Mouse (Mus musculus): ENCODE data around the gene Neurog1.

Neurog1 gene

DNA sequence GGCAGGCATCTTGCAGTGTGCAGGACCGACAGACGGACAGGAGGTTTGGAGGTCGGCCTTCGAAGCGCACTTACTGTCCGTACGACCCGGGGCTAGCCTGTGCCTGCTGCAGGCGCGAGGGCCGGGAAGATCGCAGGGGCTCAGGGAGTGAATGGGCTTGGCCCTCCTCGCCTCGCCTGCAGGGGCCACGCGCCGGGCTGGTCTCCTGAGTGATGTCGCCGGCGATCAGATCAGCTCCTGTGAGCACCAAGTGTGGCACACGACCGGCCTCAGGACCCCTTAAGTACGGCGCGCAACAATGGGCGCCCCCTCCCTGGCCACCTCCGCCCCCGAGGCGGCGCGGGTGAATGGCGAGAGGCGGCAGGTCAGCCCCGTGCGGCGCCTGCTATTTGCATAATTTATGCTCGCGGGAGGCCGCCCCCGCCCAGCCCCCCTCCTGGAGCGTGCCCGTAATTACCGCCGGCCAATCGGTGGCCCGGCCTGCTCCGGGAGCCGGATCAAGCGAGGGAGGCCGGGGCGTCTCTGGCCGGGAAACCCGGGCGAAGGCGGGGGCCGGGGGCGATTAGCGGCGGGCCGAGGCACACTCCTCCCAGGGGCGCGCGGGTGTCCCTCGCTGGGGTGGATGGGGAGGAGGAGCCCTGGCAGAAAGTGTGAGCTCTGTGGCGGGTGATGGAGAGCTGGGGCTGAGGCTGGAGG lies at the start of gene Neurog1:
Gene Neurog1, minus strand, starts transcription at position 240 of the 696 bp plus-strand sequence.
- peak in 1 of 2 experiments; percentile 20 for DNase-seq (ENCODE audit: low spot score in 2 of 2)

GRCm38 (mm10) chr13:56299336-56299735 lies 47.4 kb upstream of the Neurog1 start:
- no peak for DNase-seq (ENCODE audit: low spot score in 2 of 2)

DNA sequence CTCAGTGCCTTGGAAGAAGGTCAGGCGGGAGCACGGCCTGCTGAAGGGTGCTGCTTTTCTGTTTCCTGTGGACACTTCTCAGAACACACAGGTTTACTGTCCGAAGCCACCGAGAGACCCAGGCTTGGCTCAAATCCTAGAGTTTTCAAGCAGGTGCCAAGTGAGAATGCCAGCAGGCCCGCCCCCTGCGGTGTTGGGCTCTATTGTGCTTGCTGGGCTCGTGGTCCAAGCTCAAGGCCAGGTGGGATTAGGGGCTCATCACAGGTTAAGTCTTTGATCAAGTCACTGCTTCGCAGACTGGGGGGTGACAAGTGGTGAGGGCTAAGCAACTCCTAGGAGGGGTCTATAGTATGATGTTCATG lies 44.7 kb upstream of the Neurog1 start:
- DNase-seq (ENCODE audit: low spot score in 2 of 2), result no peak

DNA sequence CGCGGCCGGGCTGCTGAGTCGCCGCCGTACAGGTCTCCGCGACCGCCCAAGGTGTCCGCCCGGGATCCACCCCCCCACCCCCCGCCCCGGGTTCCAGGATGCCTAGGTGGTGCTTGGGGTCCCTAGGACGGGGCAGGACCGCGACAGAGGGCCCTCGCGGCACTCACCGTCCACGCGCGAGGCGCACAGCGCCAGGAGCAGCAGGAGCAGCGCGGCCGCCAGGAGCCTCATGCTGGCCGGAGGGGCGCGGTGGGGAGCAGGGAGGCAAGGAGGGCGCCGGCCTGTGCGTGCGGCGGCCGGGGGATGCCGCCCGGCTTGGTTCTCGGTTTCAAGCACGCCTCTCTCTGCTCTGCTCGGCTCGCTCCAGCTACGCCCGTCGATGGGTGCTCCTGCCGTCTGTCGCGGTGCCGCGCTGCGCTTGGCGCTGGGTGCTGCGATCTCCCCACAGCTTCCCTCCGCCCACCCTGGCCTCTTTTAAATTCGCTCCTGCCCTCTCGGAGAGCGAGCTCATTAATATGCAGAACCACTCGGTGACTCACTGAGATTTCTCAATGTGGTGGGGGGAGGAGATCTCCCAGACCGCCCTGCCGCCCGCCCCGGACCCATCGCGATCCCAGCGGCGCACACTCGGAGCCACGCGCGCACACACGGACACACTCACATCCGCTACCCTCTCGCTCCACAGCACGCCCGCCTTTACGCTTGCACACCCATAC lies 44.1 kb upstream of the Neurog1 start, which contains the start of gene Cxcl14:
Gene Cxcl14, minus strand, starts transcription at position 609 of the 716 bp plus-strand sequence.
- peak; percentile 68 to 69 for DNase-seq (ENCODE audit: low spot score in 2 of 2)

- DNase-seq (ENCODE audit: low spot score in 2 of 2), result no peak
Observed at GRCm38 (mm10) chr13:56295586-56295942, 43.6 kb upstream of the Neurog1 start.

DNA sequence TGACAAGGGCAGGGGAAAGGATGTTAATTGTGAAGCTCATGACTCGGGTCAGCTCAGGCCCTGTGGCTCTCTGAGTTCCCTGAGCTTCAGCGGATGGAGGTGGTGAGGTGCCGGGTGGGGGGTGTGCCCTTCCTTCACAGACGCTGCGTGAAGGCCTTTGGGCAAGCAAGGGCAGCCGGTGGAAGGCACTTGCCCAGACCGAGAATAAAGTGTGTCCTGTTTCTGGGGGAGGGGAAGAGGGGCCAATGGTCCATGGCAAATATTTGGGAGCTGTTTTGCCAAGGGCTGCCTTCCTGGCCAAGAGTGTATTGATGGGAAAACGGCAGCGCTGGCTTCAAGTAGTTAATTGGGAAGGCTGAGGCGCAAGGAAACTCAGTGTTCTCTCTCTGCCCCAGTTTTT lies 42.9 kb upstream of the Neurog1 start:
- DNase-seq (ENCODE audit: low spot score in 2 of 2), result no peak

- no peak for DNase-seq (ENCODE audit: low spot score in 2 of 2)
Observed at GRCm38 (mm10) chr13:56289998-56290397, 38.0 kb upstream of the Neurog1 start.

- no peak for DNase-seq (ENCODE audit: low spot score in 2 of 2)
Observed at GRCm38 (mm10) chr13:56289261-56289660, 37.3 kb upstream of the Neurog1 start.

DNA sequence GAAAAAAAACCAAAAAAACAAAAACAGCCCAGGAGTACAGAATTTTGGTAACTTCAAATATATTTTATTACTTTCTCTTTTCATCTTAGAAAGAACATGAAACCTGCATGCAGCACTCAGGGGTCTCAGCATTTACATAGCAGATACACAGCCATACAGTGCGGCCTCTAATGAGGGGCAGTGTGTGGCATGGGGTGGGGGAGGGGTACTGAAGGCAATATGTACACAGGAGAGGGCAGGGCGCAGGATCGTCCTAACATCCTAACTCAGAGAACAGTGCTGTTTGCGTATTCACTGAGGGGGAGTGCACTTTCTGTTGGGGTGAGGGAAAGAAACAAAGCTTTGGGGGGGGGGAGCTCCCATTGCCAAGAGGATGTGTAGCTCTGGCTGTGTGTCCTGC lies 36.6 kb upstream of the Neurog1 start:
- no peak for DNase-seq (ENCODE audit: low spot score in 2 of 2)

DNA sequence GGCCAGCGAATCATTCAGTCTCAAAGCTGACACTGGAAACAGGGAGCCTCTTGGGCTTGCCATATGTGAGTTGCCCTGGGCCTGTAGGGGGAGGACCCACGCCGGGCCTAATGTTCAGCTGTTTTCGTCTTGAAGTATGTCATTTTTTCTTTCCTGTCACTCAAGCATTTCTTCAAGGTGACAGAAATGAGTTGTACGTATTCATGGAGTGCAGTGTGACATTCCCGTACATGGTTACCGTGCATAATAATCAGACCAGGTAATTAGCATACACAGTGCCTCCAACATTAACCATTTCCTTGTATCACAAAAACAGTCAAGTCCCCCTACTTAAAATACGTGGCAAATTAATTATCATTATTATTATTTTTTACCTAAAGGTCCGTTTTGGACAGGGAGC lies 35.1 kb upstream of the Neurog1 start:
- DNase-seq (ENCODE audit: low spot score in 2 of 2), result no peak

DNA sequence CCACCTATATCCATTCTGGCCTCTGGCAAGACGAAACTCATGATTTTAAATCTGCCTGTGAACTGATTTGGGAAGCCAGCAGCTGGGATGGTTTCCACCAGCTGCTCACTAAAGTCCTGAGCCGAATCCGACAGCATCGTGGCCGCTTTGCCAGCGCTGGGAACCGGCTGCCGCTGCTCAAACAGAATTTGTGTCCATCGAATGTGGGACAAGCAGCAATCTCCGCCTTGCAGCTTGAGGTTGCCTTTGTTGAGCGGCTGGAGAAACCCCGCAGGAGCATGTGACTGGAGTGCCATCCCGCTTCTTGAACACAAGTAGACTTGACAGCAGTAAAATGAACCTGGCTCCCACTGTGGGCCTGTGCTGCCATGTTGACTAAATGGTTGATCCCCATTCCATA lies 31.4 kb upstream of the Neurog1 start:
- no peak for DNase-seq (ENCODE audit: low spot score in 2 of 2)

DNA sequence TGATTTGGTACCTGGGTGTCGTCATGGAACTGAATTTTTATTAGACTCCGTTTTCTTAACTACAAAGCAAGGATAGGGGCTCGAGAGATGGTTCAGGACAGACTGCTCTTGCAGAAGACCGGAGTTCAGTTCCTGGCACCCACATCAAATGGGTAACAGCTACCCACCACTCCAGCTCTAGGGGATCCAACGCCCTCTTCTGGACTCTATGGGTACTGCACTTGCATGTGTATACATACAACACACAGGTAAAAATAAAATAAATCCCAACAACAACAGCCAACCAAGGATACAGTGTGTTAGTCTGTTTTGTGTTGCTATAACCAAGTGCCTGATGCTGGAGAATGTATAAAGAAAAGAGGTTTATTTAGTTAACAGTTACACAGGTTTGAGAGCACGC lies 28.4 kb upstream of the Neurog1 start:
- no peak for DNase-seq (ENCODE audit: low spot score in 2 of 2)

DNA sequence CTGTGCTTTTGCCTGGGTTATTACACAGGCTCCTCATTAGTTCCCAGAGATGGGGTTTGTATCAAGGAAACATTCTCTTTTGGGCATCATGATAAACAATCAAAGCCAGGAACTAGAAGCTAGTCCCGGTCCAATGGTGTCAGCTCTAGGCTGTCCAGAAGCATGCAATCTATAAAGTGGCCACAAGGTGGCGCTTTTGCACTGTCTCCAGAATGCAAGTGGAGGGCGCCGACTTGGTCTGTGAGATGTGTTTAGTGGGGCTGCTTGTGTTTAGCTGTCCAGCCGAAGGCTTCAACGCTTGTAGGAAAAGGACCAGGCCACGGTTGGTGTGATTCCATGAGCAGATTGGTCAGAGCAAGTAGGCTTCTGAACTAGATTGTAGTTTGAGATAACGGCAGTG lies 27.5 kb upstream of the Neurog1 start:
- DNase-seq (ENCODE audit: low spot score in 2 of 2), result peak; percentile 92 to 94

DNA sequence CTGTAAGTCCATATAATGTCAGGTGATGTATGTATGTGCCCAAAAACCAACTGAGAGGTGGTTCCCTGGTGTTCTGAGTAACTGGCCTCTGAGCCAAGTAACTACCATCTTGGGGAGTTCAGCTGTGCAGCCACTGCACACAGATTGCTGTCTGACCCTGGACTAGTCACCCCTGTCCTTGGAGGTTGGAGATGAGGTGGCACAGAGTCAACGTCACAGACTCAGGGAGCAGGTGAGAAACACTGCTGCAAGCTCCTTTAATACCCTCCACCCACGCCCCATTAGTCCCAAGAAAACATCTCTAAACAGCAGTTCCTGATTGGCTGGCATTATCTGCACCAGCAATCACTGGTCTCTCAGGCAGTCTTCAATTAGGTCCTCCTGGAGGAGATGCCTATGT lies 23.2 kb upstream of the Neurog1 start:
- DNase-seq (ENCODE audit: low spot score in 2 of 2), result no peak

GRCm38 (mm10) chr13:56270124-56270523 lies 18.2 kb upstream of the Neurog1 start:
- no peak for DNase-seq (ENCODE audit: low spot score in 2 of 2)

DNA sequence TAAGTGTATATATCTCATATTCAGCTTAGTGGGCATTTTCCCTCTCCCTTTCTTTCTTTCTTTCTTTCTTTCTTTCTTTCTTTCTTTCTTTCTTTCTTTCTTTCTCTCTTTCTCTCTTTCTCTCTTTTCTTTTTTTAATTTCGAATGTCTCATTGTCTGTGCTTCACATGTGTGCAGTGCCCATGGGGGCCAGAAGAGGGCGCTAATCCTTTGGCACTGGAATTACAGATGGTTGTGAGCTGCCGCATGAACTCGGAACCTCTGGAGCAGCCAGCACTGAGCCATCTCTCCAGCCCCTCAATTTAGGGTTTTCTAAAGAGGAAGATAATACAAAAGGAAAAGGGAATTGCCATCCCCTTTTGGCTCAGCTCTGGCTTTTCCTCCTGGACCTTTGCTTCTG lies 15.4 kb upstream of the Neurog1 start:
- no peak for DNase-seq (ENCODE audit: low spot score in 2 of 2)

GRCm38 (mm10) chr13:56266435-56266834 lies 14.5 kb upstream of the Neurog1 start:
- peak in 1 of 2 experiments; percentile 37 for DNase-seq (ENCODE audit: low spot score in 2 of 2)

DNA sequence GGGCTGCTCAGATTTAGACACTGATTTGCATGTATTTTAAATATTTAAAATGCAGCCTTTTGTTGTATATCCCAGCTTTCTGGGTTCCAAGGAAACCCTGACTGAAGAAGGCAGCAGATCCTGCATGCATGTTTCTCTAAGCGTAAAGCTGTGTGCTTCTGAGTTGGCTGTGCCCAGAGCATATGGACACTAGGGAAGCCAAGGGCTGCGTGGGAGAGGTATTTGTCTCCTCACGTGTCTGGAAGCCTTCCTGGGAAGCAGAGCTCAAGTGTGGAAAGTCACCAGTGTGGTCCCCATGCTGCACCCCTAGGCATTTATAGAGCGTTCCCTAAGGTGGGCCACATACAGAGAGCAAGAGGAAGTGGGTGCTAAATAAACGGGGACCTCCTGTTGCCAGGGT lies 13.7 kb upstream of the Neurog1 start:
- DNase-seq (ENCODE audit: low spot score in 2 of 2), result peak; percentile 52 to 60

- DNase-seq (ENCODE audit: low spot score in 2 of 2), result no peak
Observed at GRCm38 (mm10) chr13:56262269-56262668, 10.3 kb upstream of the Neurog1 start.

DNA sequence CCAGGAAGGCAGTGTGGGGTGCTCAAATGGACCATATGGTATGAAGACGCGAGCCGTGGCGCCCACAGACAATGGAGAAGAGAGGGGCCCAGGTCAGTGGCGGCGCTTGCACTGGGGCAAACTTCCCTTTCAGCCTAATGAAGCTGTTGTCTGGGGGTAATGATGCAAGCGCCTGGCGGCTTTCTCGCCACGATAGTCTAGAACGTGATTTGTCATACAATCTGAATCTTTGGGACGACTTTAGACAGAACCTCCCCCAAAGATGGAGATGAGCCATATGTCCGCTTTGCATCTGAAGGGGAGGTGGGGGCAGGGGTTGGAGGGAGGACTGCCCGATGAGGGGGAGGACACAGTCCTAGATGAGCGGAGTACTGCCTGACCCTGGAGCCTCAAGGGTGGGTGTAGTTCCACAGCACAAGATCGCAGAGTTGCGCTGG lies 8.4 kb upstream of the Neurog1 start:
- no peak for DNase-seq (ENCODE audit: low spot score in 2 of 2)

DNA sequence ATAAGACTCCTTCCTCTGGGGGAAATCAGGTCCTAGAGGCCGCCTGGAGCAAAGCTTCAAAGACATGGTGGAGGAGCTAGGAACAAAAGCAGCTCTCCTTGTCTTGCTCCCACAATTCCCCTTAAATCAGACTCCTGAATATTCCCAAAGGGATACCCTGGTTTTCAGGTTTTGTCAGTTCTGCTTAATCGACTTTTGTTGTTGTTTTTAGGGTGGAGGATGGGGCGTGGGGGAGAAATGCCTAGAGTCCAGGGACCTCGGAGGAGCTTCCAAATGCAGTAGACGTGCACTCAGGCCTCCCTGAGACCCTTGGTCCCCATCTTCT lies 7.9 kb upstream of the Neurog1 start:
- no peak for DNase-seq (ENCODE audit: low spot score in 2 of 2)

GRCm38 (mm10) chr13:56259021-56259925 lies 7.3 kb upstream of the Neurog1 start:
- no peak for DNase-seq (ENCODE audit: low spot score in 2 of 2)

All from right cerebral cortex, adult 2 months (tissue).